Mouse (Mus musculus): Measurements from ENCODE around the gene Scn2b. TPM values are rescaled to one million over a fixed set of nuclear protein-coding genes. Genes with fewer than 3 reads are reported as not detected.

The Scn2b gene
- 2.3 and 2.8 TPM in 2 replicates for polyA plus RNA-seq (2012; rRNA removed)

- DNase-seq (ENCODE audit: low read depth, low spot score), result no peak
- WGBS, result 32% methylated on average over 13 of the region's 13 CpGs
Measured at GRCm38 (mm10) chr9:45117741-45118431, at the start of gene Scn2b. Gene Scn2b (plus strand): TSS chr9:45117782.

DNA sequence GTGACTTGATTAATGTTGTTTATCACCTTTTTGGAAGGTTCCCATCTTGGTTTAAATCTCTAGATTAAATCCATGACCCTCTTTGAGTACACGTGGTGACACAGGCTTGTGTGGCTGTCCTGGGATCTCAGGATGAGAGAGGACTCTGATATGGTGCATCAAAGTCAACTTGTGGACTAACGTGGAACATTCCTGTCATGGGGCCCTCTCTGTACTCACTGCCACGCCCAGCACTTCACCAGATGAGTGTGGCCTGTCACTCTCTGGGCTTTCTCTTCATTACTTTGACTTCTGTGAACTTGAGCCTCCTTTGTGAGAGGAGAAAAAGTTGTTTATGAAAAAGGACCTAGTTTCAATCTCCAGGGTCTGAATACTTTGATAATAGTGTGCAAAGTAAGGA lies 45.8 kb upstream of the Scn2b start:
- 50% methylated on average over 3 of the region's 3 CpGs for WGBS
- DNase-seq (ENCODE audit: low read depth, low spot score), result no peak

GRCm38 (mm10) chr9:45077859-45078258 lies 39.7 kb upstream of the Scn2b start:
- 68% methylated on average over 3 of the region's 3 CpGs for WGBS

DNA sequence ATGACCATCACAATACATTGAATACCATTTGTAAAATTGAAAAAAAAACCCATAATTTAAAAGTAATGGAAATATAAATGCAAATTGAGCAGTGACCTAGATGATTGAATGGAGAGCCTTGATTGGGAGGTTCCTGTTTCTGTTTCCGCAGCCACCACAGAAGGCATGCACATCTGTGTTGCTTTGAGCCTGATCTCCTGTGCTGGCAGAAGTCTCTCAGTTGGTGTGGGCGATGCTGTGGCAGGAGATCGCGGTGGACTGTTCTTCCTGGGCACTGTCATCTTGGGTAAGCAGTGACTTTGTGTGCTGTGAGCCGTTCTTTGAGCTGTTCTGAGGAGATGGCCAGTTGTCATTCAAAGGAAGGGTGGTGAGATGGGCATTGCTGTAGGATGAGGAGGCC lies 38.6 kb upstream of the Scn2b start, which contains the start of gene Jaml:
Jaml (plus strand) TSS at position 173 of the 400 bp plus-strand sequence.
- 82% methylated on average over 5 of the region's 5 CpGs for WGBS

More at GRCm38 (mm10) chr9:45077859-45078258, 39.7 kb upstream of the Scn2b start:
- no peak for DNase-seq (ENCODE audit: low read depth, low spot score)

GRCm38 (mm10) chr9:45083132-45083531 lies 34.5 kb upstream of the Scn2b start:
- no peak for DNase-seq (ENCODE audit: low read depth, low spot score)
- 91% methylated on average over 3 of the region's 3 CpGs for WGBS

More for the DNA sequence above, 38.6 kb upstream of the Scn2b start, which contains the start of gene Jaml:
- DNase-seq (ENCODE audit: low read depth, low spot score), result no peak

GRCm38 (mm10) chr9:45084556-45084955 lies 33.0 kb upstream of the Scn2b start:
- DNase-seq (ENCODE audit: low read depth, low spot score), result no peak
- WGBS, result 71% methylated on average over 5 of the region's 5 CpGs

GRCm38 (mm10) chr9:45085741-45086690 lies 31.6 kb upstream of the Scn2b start:
- WGBS, result 78% methylated on average over 12 of the region's 12 CpGs

GRCm38 (mm10) chr9:45088040-45088439 lies 29.5 kb upstream of the Scn2b start:
- no peak for DNase-seq (ENCODE audit: low read depth, low spot score)

More at GRCm38 (mm10) chr9:45085741-45086690, 31.6 kb upstream of the Scn2b start:
- no peak for DNase-seq (ENCODE audit: low read depth, low spot score)

GRCm38 (mm10) chr9:45090811-45091210 lies 26.8 kb upstream of the Scn2b start:
- no peak for DNase-seq (ENCODE audit: low read depth, low spot score)
- 78% methylated on average over 3 of the region's 3 CpGs for WGBS

- DNase-seq (ENCODE audit: low read depth, low spot score), result no peak
- WGBS, result 72% methylated on average over 4 of the region's 4 CpGs
Measured at GRCm38 (mm10) chr9:45092641-45093040, 24.9 kb upstream of the Scn2b start.

DNA sequence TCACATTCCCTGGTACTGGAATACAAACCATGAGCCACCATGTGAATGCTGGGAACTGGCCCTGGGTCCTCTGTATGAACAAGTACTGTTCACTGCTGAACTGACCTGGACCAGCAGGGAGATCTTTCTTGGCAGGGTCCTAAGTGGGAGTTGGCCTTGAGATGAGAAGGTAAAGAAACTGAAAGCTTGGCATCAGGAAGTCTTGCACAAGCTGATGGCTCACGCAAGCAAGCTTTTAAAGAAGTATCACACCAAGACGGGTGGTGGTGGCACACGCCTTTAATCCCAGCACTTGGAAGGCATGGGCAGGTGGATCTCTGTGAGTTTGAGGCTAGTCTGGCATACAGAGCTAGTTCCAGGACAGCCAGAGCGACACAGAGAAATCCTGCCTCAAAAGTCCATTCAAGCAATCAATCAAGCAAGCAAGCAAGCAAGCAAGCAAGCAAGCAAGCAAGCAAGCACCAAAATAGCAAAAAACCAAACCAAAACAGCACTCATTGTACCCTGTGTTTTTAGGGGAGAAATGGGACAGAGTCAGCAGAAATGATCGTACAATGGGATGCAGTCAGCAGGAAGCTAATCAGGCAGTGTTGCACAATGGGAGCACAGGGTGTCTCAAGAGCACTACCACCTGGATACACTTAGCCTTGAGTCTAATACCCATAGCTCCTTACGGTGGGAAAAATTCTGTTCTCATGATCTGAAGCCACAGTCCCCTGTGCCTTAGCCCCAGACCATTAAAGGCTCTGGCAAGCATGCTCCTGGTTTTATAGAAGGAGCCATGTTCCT lies 22.2 kb upstream of the Scn2b start:
- WGBS, result 54% methylated on average over 6 of the region's 6 CpGs
- DNase-seq (ENCODE audit: low read depth, low spot score), result no peak

DNA sequence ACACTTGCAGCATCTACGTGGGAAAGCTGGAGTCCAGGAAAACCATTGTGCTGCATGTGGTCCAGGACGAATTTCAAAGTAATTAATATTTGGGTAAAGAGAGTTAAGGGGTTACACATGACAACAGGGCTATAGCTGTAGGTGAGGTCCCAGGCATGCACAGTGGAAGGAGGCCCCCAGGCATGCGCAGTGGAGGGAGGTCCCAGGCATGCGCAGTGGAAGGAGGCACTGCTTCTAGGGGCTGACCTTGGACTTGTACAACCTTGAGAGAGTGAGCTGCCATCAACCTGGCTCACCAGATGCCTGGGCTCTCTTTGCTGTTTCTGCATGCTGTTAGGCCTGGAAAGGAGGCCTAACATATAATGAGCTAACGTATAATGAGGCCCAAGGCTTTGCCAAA lies 19.7 kb upstream of the Scn2b start:
- 93% methylated on average over 5 of the region's 5 CpGs for WGBS

DNA sequence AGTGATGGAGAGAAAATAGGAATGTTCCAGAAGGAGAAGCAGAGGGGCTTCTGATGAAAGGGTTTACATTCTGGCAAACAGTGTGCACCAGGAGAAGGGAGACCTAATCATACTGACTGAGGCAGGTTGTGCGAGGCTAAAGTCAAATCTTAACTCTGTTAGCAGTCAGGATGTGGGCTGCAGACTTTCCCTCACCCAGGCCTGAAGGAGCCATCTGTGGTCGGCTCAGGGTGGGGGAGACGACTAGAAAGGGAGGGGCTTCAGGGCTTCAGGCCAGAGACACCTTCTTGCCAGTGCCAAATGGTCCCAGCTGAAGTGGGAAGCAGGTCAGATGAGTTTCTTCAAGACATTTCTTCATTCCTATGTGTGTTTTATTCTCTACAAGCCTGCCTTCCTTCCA lies 19.2 kb upstream of the Scn2b start:
- 49% methylated on average over 3 of the region's 3 CpGs for WGBS
- DNase-seq (ENCODE audit: low read depth, low spot score), result no peak

More for the DNA sequence above, 19.7 kb upstream of the Scn2b start:
- DNase-seq (ENCODE audit: low read depth, low spot score), result no peak

- WGBS, result 28% methylated on average over 1 of the region's 1 CpGs
- no peak for DNase-seq (ENCODE audit: low read depth, low spot score)
Measured at GRCm38 (mm10) chr9:45102528-45102927, 15.1 kb upstream of the Scn2b start.

DNA sequence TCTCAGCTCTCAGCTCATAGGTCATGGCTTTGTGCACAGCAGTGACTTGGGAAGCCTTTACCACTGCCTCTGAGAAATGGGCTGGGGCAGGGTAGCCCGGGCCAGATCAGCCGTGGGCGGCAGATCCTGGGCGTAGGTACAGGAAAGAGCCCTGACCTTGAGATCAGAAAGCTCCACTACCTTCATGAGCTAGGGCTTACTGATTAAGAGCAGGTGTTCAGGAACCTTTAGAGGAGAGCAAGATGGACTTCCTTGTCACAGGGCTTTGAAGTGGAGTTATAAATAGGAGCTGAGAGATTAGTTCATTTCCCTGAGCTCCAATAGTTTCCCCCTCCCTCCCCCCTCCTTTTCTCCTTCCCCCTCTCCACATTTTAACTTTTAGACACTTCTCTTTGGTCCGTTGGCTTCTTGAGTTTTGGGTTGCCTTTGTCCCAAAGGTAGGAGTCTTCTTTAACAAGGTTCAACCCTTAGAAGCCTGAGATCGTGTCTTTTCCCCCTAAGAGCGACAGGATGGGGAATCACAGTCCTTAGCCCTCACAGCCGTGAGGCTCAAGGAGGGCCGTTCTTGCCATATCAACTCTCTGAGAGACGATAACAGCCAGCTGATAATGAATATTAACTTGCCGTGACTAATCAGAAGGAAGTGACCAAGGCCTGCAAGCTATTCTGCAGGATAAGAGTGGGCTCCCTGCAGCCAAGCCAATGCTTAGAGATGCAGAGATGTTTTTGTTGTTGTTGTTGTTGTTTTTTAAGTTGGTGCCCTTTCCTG lies 14.2 kb upstream of the Scn2b start:
- DNase-seq (ENCODE audit: low read depth, low spot score), result no peak

GRCm38 (mm10) chr9:45105596-45106374 lies 11.8 kb upstream of the Scn2b start:
- 38% methylated on average over 2 of the region's 2 CpGs for WGBS
- no peak for DNase-seq (ENCODE audit: low read depth, low spot score)

More for the DNA sequence above, 14.2 kb upstream of the Scn2b start:
- 28% methylated on average over 11 of the region's 11 CpGs for WGBS

GRCm38 (mm10) chr9:45115706-45116105 lies 1.9 kb upstream of the Scn2b start:
- 59% methylated on average over 14 of the region's 14 CpGs for WGBS
- no peak for DNase-seq (ENCODE audit: low read depth, low spot score)

- WGBS, result 16% methylated on average over 9 of the region's 9 CpGs
- DNase-seq (ENCODE audit: low read depth, low spot score), result peak; percentile 31
Measured at GRCm38 (mm10) chr9:45116819-45117218, 763 bp upstream of the Scn2b start.
